Mouse (Mus musculus) left cerebral cortex, adult 11 months (tissue): Measurements from ENCODE around the gene Cux1.

ENCODE experiments used
- DNase-seq: peaks from one replicate; pipeline ENCODE4 v3.0.0; 2022; ENCODE audit warnings: low spot score

Gene Cux1

DNA sequence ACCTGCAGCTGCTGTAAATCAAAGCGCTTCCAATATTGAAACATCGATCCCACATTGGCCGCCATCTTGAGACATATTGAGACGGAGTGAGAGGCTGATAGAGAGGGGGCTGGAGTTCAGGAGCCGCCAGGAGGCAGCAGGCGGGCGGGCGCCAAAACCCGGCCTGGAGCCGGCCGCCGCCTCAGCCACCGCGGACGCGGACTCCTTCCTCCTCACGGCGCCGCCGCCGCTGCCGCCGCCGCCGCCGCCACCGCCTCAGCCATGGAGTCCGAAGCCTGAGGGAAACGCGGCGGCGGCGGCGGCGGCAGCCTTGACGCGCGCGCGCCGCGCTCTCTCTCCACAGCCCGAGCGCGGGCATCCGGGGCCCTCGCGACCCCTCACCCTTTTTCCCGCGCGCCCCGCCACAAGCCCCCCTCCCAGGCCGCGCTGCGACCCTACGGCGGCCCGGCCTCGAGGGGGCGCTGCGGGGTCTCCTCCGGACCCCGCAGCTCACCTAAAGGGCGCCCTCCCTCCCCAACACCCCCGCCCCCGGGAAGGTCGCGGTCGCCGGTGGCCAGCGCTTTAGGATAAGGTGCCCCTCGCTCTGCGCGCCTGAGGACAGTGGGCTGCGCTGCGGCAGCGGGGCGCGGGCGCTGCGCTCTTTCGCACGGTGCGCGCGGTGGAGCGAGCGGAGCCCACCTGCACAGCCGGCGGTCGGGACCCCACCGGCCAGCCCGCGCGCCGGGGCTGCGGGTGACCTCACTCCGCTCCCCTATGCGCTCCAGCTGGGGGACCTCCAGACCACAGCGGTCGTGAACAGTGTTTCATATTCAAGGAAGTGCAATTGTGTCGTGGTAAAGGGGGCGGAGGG, at the start of gene Cux1:
Gene Cux1, minus strand, starts transcription at position 315 of the 850 bp plus-strand sequence.
- DNase-seq: peak; percentile 68

DNA sequence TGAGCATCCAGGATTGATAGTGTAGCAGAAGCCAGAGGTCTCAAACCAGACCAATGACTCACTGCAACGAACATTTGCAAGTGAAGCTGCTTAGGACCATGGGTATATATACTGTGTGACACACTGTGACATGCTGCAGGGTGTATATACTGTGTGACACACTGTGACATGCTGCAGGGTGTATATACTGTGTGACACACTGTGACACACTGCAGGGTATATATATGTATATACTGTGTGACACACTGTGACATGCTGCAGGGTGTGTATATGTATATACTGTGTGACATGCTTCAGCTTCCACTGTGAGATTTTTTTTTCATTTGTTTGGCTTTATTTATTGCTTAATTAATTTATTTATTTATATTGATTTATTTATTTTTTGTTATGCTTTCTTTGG, 45.1 kb upstream of the Cux1 start:
- DNase-seq: no peak

DNA sequence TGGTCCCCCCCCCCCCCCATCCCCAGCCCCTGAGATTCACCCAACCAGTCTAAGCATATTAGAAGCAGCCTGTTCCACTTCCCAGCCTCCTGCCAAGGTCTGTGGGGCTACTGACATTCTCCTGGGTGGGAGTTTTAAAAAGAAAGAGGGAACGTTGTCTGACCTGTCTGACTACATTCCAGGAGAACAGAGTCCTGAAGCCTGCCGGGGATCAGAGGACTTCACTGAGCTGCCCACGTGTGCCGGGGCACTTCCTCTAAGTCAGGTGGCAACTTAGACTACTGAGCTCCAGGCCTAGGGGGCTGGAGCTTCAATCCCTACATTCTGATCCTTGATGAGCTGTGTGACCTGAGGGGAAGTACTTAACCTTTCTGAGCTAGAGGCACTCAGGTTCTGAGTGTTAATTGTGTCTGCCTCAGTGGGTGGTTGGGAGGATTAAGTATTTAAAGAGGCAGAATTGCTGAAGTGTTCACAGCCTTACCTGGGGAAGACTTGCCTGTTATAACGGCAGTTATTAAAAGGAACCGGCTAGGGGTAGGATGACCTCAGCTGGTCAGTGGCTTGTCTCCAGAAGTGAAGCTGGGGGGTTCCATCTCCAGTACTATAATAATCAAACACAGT, 41.6 kb upstream of the Cux1 start:
- no peak for DNase-seq

DNA sequence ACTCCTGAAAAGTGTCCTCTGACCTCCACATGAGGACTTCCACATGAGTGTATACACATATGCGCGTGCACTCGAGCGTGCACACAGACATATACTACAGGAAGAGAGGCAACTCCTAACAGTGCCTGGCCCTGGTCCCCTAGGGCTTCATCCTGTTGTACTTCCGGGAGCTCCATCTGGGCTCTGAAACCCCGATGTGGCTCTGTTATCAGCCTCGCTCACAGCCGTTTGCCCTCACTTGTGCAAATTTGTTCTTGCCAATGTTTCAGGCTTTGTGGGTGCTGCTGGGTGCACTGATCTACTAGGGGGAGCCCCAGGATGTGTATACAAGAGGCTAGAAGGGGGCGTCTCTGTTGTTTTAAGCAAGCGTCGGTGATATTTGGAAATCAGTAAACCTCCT, 37.9 kb upstream of the Cux1 start:
- no peak for DNase-seq

DNA sequence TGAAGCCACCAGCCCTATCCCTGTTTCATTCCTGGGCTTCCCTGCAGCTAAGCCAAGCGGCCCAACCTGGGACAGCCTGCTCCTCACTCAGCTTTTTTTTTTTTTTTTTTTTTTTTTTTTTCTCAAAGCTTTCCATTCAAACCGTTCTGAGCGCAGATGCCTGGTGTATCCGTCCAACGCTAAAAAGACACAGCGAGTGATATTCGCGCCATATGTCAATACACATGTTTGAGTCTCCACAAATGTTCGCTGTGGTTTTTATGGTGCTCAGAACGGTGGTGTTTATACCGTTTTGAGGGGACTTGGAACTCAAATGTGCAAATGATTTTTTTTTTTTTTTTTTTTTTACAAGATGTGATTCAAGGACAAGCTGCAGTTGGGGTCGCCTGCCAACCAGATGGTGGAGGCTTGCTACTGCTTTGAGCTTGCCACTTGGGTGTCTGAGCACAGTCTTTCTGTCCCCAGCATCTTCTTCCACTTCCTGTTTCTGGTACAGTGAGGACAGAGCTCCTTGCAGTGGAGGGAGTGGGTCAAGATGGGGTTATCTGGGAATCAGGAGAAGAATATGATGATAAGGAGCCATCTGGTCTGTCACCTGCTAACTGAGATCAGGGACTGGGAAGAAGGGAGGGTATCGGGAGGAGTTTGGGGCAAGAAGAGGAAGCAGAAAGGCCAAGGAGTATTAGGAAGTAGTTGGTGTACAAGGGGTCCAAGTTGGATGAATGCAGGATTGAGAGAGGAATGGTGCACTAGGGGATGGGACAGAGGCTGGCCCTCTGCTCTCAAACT, 36.1 kb upstream of the Cux1 start:
- peak; percentile 9 for DNase-seq

DNA sequence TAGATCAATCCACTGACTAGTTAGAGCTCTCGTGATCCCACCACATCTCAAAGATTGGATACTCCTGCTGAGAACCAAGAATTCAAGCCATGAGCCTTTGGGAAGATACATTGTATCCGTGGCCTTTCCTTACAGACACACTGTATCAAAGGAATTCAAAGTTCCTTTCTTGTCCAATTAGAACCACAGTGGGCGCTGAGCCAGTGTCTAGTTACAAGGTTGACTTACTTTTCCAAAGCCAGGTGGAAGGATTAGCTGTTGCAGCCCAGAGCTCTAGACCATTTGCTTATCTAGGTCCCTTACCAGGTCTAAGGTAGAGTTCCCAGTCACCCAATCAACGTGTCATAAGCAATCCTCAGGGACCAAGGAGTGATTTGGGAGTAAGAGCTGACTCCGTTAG, 33.2 kb upstream of the Cux1 start:
- no peak for DNase-seq

DNA sequence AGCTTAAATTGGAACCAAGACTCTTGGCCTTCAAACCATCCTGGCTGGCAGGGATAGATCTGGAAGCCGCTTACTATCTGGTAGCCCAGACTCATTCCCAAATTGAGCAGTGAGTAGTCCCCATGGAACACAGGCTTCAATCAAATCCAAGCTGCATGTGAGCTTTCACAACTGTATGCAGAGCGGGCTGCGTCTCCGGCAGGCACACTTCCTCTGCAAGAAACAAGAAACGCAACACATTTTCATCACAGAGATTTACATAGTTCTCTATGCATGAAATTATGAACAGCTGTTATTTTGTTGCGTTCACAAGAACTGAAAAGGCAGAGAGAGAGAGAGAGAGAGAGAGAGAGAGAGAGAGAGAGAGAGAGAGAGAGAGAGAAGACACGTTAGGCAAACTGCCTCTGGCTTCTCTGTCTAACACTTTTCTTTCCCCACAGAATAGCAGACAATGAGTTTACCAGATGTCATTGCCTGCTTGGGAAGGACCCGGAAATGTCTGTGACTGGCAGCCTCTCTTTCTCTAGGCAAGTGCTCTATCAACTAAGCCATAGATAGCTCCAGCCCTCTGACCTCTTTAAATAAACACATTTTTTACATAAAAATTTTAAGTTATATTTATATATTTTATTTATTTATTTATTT, 27.7 kb upstream of the Cux1 start:
- DNase-seq: no peak

DNA sequence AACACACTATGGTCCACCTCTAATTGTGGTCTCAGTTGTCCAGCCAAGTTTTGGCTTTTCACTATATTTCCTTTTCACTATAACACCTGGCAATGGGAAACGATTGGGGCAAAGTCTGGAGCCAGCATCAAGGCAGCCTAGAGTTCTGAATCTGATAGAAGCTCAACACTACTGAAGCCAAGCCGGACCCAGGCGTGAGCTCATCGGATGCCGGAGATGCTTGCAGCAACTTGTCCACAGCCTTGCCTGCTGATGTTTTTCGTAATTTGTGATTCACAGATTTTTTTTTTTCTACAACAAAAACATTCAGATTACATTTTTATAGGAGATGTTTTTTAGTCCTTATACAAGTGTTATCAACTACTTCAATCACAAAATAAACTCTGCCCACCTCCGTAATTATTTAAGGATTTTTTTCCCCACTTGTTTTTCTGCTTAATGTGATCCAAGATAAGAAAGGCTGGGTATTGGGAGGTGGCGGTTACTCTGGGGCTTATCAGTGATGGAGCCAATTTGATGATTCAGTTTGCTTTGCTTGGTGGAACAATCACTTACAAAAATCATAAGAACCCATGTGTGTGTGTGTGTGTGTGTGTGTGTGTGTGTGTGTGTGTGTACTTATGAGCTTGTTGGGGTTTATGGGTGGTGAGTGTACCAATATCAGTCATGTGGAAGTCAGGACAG, 24.7 kb upstream of the Cux1 start:
- no peak for DNase-seq

DNA sequence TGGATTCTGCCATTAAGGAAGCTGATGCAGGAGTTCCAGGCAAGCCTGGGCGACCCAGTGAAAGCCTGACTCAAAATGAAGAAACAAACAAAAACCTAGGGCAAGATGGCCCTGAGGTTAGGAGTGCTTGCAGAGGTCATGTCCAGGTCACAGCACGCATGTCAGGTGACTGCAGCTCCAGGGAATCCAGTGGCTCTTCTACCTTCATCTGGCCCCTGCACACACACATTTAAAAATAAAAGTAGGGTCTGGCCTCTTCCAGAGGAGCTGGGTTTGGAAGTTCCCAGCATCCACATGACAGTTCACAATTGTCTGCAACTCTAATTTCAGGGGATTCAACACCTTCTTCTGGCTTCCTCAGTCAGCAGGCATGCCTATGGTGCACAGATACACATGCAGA, 21.7 kb upstream of the Cux1 start:
- DNase-seq: no peak

DNA sequence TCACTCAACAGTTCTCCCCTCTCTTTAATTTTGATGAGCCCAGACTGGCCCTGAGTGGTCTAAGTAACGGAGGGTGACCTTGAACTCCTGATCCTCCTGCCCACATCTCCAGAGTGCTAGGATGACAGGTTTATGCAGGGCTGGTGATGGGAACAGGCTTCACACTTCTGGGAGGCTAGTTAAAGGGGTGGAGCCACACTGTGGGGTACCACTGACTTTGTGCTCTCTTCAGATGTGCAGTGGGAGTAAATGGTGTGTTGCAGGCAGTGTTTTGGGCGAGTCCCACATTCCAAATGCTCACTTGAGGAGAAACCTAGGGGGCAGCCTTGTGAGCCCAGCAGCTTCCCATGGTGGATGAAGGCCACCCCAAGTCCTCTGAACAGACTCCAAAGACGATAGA, 21.2 kb upstream of the Cux1 start:
- no peak for DNase-seq

DNA sequence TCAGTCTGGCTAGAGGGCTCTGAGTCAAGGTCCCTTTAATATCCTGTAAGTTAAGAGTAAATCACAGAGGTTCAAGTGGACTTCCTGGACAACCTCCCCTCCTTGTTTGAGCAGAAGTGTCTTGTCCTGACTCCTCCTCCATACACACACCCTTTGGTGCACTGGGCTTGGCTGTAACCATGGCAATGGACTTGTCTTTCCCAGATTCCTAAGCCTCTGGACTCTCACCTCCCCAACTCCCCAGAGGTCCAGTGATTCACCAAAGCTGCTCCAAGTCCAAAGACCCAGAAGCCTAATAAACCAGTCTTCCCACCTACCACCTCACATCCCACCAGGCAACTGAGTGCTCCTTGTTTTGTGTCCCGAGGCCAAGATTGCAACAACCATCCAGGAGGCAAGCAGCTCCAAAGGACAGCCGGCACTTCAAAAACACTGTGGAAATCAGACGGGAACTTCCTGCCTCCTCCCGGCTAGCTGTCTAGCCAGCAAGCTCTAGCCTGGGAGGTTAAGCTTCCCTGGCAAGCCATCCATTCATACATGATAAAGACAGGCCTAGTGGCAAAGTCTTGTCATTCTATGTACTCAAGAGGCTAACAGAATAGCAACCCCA, 17.5 kb upstream of the Cux1 start:
- no peak for DNase-seq

DNA sequence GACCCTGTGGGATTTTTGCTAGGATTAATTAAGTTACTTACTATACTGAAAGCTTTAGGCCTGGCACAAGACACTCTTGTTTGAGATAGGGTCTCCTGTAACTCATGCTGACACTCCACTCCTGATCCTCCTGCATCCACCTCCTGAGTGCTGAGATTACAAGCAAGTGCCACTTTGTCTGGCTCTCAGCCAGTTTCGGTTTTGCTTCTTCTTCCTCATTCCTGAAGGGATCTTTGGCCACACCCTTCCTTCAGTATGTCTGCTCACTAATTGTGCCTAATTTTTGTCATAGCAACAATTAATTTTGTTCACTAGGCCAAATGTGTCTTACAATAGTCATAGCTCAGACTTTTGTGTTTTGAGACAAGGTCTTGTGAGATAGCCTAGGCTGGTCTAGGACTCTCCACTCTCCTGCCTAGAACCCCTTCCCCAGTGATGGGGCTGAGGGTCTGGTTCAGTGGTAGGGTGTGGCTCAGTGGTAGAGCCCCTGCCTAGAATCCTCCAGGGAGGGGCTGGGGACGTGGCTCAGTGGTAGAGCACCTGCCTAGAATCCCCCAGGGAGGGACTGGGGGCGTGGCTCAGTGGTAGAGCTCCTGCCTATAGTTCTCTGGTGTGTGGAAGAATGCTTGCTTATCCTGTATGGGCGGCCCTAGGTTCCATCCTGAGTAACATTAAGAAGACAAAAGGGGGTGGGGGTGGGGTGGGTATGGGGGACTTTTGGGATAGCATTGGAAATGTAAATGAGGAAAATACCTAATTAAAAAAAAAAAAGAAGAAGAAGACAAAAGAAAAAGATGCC, 16.6 kb upstream of the Cux1 start:
- DNase-seq: no peak

DNA sequence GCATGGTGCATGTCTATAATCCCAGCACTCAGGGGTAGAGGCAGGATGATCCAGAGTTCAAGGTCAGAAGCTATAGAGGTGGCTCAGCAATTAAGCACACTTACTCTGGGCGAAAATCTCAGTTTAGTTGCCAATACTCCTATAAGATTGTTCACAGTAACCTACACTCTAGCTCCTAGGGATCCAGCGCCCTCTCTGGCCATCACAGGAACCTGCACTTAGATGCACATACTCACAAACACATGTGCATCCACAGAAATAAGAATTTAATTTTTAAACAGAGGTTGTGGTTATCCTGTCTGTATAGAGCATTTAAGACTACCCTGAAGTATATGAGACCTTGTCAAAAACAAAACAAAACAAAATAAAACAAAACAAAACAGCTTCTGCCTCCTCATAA, 16.0 kb upstream of the Cux1 start:
- no peak for DNase-seq

DNA sequence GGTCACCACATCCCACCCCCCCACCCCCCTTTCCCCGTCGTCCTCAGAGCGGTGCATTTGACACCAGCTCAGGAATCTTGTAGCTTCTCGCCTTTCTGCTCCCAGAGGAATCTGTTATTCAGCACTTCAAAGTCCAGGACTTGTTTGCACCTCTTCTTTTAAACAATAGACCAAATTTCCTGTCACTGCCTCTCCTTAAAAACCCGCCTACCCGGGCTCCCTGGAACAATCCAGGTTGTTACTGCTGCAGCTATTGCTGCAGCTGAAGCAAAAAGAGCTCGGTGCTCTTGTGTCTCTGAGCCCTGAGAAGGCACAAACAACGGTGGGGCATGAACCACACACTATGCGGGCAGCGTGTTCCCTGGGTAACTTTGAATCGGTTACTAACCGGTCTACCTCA, 14.9 kb upstream of the Cux1 start:
- no peak for DNase-seq

DNA sequence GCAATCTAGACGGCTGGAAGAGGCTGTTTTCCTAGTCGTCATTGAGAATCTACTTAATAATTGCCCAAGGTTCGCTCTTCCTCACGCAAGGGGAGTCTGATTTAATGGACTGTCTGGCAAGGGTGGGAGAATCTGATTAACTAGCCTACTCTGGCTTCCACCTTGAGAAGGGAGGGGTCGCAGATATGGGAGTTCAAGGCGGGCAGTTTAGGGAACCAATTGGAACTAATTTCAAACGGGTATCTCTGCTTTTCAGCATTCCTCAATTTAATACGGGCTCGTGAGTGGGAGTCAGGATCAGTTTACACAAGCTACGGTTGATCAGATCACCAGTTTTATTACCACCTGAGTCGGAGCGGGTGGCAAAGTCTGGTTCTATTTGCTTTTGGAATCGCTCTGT, 14.3 kb upstream of the Cux1 start:
- no peak for DNase-seq

DNA sequence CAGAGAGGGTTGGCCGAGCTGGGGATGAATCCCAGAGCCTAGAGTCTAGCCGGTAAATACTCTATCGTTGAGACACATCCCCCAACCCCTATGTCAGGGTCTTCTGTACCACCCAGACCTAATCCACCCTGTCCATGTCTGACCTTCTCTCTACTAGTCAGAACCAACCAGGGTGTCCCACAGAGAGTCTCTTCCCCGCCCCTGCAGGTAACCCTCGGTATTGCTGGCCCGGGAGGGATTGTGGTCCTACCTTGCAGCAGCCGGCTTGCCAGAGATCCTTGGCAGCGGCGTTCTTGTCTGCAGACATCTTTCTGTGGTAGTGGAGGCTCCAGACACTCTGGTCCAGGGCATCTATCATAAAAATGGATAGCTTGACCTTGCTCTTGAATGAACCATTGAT, 13.9 kb upstream of the Cux1 start:
- DNase-seq: no peak

DNA sequence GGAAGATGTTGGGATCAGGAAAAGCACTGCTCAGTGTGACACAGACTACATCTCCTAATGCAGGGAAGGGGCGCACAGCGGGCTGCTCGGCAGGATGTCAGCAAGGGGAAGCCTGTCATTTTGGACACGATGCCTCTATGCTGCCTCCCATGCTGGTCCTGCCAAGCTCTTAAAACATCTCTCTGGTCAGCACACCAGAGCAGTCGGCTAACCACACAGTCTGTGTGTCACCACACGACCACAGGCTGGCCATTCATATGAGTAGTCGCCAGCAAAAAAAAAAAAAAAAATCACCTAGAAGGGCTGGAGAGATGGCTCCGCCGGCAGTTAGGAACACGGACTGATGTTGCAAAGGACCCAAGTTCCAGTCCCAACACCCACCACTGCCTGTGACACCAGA, 10.9 kb upstream of the Cux1 start:
- no peak for DNase-seq

DNA sequence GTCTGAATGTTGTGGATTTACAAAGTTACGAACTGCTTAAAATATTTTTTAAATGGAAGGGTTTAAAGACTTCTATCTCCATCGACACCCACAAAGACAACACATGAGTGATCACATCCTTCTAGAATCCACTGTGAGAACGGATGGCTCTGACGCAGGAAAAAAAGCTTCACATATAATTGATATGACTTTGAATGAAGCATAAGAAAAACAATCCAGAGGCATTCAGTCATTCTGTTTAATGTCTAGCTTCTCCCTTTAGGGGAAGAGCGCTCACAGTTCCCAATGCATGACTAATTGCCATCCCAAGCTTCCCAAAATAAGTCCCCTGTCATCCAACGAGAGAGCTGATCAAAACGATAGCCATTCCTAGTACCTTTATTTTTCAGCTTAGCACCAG, 2.9 kb upstream of the Cux1 start:
- no peak for DNase-seq

DNA sequence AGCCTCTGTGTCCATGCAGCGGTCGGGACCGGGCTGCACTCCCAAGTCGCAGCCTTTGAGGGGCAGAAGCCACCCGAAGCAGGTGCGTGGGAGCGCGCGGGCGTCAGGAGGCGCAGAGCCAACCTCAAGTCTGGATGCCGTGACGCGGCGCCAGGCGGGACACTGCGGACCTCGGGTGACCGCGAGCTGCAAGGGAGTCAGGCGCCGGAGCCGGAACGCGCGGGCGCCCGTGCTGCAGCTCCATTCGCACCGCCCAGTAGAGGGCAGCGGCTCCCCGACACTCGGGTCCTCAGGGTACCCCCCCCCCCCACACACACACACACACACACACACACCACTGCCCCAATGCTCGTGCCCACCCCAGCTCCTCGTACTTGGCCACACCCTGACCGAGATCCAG, 1.5 kb upstream of the Cux1 start:
- DNase-seq: peak; percentile 36

DNA sequence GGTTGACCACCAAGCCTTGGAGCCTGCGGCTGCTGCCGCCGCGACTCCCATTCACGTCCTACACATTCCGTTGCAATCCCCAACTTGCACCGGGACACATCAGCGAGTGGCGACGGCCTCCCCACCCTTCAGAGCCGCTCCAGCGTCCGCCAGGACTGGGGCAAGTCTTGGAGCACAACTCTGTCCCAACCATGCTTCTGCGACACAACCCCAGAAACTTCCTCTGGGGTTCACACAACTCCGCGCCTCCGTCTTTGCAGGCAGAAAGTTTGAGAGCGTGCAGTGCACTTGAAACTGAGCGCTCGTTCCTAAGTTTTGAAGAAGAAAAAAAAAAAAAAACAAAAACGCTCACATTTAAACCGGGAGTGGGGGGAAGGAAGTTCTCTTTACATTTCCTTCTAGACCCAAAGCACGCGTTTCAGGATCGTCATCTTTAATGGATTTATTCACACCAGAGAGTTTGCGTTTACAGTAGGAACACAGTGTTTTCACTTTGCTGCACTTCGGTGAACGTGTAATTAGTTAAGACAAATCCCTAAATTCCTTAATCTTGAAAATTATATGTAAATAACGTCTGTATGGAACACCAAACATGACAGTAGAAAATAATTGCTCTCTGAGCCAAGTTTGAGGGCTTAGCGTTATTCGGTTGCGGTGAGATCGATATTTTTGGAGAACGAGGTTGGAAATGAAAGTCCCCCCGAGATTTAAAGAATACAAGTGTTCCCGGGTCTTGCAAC, 906 bp upstream of the Cux1 start:
- no peak for DNase-seq
